Mouse (Mus musculus): ENCODE data around the gene Il16. TPM values are rescaled to one million over a fixed set of nuclear protein-coding genes. Genes with fewer than 3 reads are reported as not detected.
A peak's percentile ranks its signal among the peaks of the same experiment; 100 is the strongest.

The Il16 gene
- 12.0 and 15.7 TPM in 2 replicates for polyA plus RNA-seq (2012; rRNA removed)

- TF ChIP-seq CTCF (IDR thresholded peaks at IDR 0.05; ENCODE audit: insufficient read depth, low read length) (no peak), POLR2A (IDR thresholded peaks at IDR 0.05; ENCODE audit: borderline replicate concordance, extremely low read depth, low read depth, low read length) (no peak)
- H3K4me1 ChIP-seq (ENCODE audit: control insufficient read depth, insufficient read depth, low read length) = no peaks in the 10 kb centered on the region
- DNase-seq = no peak
- peak within 1 kb of the TSS; percentile 48 for H3K4me3 ChIP-seq (replicated peaks; ENCODE audit: extremely low read depth, low read depth, low read length)
- WGBS = 28% methylated on average over 20 of the region's 20 CpGs
Observed at GRCm38 (mm10) chr7:83745413-83746106, at the start of gene Il16. Gene Il16 (minus strand): TSS chr7:83745726.

DNA sequence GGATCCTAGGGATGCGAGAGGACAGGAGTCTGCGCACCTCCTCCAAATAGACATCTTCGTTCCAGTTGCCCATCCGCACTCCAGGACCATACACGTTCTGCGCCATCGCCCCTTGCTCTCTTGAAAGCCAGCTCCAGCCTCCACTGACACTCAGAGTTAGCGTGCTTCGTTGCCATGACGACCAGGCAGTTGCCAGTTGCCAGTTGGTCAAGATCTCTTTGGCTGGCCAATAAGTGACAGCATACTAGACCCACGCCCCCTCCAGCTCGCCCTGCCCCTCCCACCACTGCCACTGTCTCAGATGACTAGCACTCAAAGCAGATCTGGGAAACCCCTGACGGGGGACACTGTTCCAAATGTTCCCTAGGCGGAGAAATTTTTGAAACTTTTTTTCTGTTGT, 49.2 kb upstream of the Il16 start, which contains the start of gene Cfap161:
Gene Cfap161, minus strand, starts transcription at position 176 of the 400 bp plus-strand sequence.
- WGBS = 16% methylated on average over 14 of the region's 14 CpGs
- Histone ChIP-seq H3K4me3 (replicated peaks; ENCODE audit: extremely low read depth, low read depth, low read length) (no peak within 1 kb of the TSS), H3K4me1 (ENCODE audit: control insufficient read depth, insufficient read depth, low read length) (no peaks in the 10 kb centered on the region)
- TF ChIP-seq CTCF (IDR thresholded peaks at IDR 0.05; ENCODE audit: insufficient read depth, low read length) (no peak), POLR2A (IDR thresholded peaks at IDR 0.05; ENCODE audit: borderline replicate concordance, extremely low read depth, low read depth, low read length) (peak; percentile 21; the same call in 1 of the 2 replicates)
- DNase-seq = no peak

- DNase-seq = no peak
- Histone ChIP-seq H3K4me1 (ENCODE audit: control insufficient read depth, insufficient read depth, low read length) (no peaks in the 10 kb centered on the region), H3K4me3 (replicated peaks; ENCODE audit: extremely low read depth, low read depth, low read length) (no peak overlapping the region)
- TF ChIP-seq POLR2A (IDR thresholded peaks at IDR 0.05; ENCODE audit: borderline replicate concordance, extremely low read depth, low read depth, low read length) = no peak
- no peak for TF ChIP-seq CTCF (IDR thresholded peaks at IDR 0.05; ENCODE audit: insufficient read depth, low read length)
- 49% methylated on average over 11 of the region's 11 CpGs for WGBS
Observed at GRCm38 (mm10) chr7:83794006-83794683, 48.6 kb upstream of the Il16 start.

DNA sequence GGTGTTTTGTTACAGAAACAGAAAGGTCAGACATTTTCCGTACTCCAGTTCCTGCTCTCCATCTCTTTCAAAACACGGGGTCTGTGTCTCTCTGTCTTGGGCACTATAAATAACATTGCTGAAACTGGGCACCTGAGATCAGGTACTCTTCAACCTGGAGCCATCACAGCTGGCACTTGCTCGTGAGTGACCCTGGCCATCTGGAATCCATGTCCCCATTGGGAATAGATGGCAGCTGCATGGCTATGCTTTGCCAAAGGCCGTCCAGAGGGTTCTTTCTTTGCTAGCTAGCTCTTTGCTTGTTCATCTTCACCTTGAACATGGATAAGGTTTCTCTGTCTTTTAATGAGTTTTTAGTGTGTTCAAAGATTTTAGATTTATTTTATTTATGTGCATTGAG, 35.4 kb upstream of the Il16 start:
- no peak for DNase-seq
- no peak overlapping the region for H3K4me3 ChIP-seq (replicated peaks; ENCODE audit: extremely low read depth, low read depth, low read length)
- 87% methylated on average over 4 of the region's 4 CpGs for WGBS
- TF ChIP-seq CTCF (IDR thresholded peaks at IDR 0.05; ENCODE audit: insufficient read depth, low read length) (no peak), POLR2A (IDR thresholded peaks at IDR 0.05; ENCODE audit: borderline replicate concordance, extremely low read depth, low read depth, low read length) (no peak)
- H3K4me1 ChIP-seq (ENCODE audit: control insufficient read depth, insufficient read depth, low read length) = no peaks in the 10 kb centered on the region

DNA sequence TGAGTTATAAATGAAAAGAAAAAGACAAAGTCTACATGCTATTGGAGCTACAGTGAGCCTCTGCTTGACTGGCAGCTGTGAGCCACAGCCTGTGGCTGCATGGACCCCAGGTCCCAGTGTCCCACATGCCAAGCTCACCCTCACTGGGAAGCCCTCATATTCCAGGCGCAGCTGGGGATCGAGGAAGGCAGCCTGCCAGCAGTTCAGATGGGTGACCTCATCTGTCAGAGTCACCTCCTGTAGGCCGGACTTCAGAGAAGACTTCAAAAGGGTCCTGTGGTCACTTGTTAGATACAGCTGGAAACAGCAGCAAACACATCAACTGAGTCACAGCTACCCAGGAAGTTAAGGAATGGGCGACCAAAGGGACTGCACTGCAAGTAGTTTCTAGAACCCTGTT, 34.5 kb upstream of the Il16 start:
- H3K4me3 ChIP-seq (replicated peaks; ENCODE audit: extremely low read depth, low read depth, low read length) = no peak overlapping the region
- WGBS = 45% methylated on average over 4 of the region's 4 CpGs
- DNase-seq = no peak
- H3K4me1 ChIP-seq (ENCODE audit: control insufficient read depth, insufficient read depth, low read length) = no peaks in the 10 kb centered on the region
- TF ChIP-seq CTCF (IDR thresholded peaks at IDR 0.05; ENCODE audit: insufficient read depth, low read length) (no peak), POLR2A (IDR thresholded peaks at IDR 0.05; ENCODE audit: borderline replicate concordance, extremely low read depth, low read depth, low read length) (no peak)

DNA sequence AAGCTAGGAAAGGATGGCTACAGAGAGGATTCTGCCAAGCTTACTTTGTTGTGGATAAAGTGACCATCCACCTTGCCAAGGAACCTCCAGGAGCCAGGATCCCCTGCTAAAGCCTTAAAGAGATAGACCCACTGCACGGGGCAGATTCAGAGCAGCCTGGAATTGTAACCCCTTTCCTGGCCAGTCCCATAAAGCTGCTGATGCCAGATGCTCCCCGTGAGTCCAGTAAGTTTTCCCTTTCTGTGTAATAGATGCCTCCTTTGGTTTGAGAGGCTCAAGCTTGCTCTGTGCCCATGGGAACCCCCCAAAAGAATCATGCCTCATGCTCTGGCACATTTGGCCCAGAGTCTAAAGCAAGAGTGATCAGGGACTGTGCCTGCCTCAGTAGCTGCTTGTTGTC, 33.5 kb upstream of the Il16 start:
- WGBS = 81% methylated on average over 2 of the region's 2 CpGs
- TF ChIP-seq POLR2A (IDR thresholded peaks at IDR 0.05; ENCODE audit: borderline replicate concordance, extremely low read depth, low read depth, low read length) (no peak), CTCF (IDR thresholded peaks at IDR 0.05; ENCODE audit: insufficient read depth, low read length) (no peak)
- H3K4me1 ChIP-seq (ENCODE audit: control insufficient read depth, insufficient read depth, low read length) = no peaks in the 10 kb centered on the region

GRCm38 (mm10) chr7:83778516-83778915, 33.0 kb upstream of the Il16 start:
- 67% methylated on average over 2 of the region's 2 CpGs for whole genome bisulfite sequencing
- no peak overlapping the region for H3K4me3 ChIP-seq (replicated peaks; ENCODE audit: extremely low read depth, low read depth, low read length)
- DNase-seq = no peak
- no peak for TF ChIP-seq CTCF (IDR thresholded peaks at IDR 0.05; ENCODE audit: insufficient read depth, low read length)
- no peak for TF ChIP-seq POLR2A (IDR thresholded peaks at IDR 0.05; ENCODE audit: borderline replicate concordance, extremely low read depth, low read depth, low read length)
- H3K4me1 ChIP-seq (ENCODE audit: control insufficient read depth, insufficient read depth, low read length) = no peaks in the 10 kb centered on the region

More for the DNA sequence above, 33.5 kb upstream of the Il16 start:
- DNase-seq = no peak
- H3K4me3 ChIP-seq (replicated peaks; ENCODE audit: extremely low read depth, low read depth, low read length) = no peak overlapping the region

DNA sequence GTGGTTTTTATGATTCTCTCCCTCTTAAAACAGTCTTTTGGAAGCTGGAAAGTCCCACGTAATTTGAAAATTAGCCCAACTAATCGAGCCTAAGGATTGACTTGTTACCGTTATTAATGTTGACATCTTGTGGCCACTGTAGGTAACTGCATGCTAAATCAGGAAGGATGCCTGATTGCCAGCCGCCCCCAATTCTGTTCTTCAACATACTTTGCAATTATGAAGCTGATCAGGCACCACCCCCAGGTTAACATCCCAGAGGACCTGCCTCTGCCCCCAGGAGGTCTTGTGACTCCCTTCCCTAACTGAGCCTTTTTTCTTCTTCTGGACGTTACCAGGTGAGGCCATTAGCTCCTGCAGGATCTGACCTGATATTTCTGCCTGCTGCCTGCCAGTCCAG, 29.2 kb upstream of the Il16 start:
- peak; percentile 8 for DNase-seq
- no peak overlapping the region for H3K4me3 ChIP-seq (replicated peaks; ENCODE audit: extremely low read depth, low read depth, low read length)
- WGBS = 11% methylated on average over 5 of the region's 5 CpGs
- no peaks in the 10 kb centered on the region; the same call in 1 of the 2 replicates for H3K4me1 ChIP-seq (ENCODE audit: control insufficient read depth, insufficient read depth, low read length)
- TF ChIP-seq CTCF (IDR thresholded peaks at IDR 0.05; ENCODE audit: insufficient read depth, low read length) = peak; percentile 34
- TF ChIP-seq POLR2A (IDR thresholded peaks at IDR 0.05; ENCODE audit: borderline replicate concordance, extremely low read depth, low read depth, low read length) = no peak

DNA sequence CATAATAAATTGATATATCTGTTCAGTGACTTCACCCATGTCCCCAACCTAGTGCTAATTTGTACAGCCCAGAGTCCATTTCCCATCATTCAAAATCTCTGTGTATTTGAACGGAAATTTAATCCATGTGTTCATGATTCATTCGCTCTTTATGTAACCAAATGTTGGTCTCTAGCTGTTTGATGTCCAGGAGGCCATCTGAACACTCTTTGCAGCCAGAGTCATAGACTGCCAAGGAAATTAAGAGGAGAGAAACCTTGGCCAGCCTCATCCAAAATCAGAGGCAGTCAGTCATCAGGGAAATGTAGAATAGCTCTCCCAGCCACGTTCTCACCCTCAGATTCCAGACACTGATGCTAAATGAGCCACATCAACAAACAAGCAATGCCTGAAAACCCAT, 18.1 kb upstream of the Il16 start:
- Histone ChIP-seq H3K4me3 (replicated peaks; ENCODE audit: extremely low read depth, low read depth, low read length) (no peak overlapping the region), H3K4me1 (ENCODE audit: control insufficient read depth, insufficient read depth, low read length) (no peaks in the 10 kb centered on the region)
- DNase-seq = no peak
- TF ChIP-seq CTCF (IDR thresholded peaks at IDR 0.05; ENCODE audit: insufficient read depth, low read length) = no peak
- WGBS = 50% methylated on average over 3 of the region's 3 CpGs

DNA sequence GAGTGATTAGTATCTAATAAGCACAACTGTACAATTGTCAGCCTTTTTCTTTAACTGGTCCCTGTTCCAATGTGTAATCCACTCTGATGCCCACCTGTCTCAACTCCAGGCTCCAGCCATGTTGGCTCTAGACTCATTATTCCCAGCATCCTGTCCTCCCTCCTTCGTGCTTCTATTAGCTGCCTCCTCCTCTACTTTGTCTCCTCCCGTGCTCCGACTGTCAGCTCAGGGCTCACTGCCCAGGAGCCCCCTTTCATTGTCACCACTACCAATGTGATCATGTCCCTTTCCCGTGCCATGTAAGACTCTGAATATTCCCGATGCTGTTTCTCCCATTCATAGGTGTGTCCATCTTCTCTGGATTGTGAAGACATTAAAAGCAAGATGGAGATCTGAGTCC, 16.8 kb upstream of the Il16 start:
- no peak for DNase-seq
- Histone ChIP-seq H3K4me1 (ENCODE audit: control insufficient read depth, insufficient read depth, low read length) (no peaks in the 10 kb centered on the region), H3K4me3 (replicated peaks; ENCODE audit: extremely low read depth, low read depth, low read length) (no peak overlapping the region)
- 81% methylated on average over 5 of the region's 5 CpGs for WGBS
- TF ChIP-seq POLR2A (IDR thresholded peaks at IDR 0.05; ENCODE audit: borderline replicate concordance, extremely low read depth, low read depth, low read length) (no peak), CTCF (IDR thresholded peaks at IDR 0.05; ENCODE audit: insufficient read depth, low read length) (no peak)

Data from lung, adult 2 months (tissue).